Mouse (Mus musculus) liver, adult 2 months (tissue): ENCODE results near the gene Ehd1.

Source experiments
- CTCF ChIP-seq: fragments of 200-500 bp; IDR thresholded peaks from 2 replicates; pipeline ENCODE4 v1.5.1; 2011; ENCODE audit warnings: low read depth, low read length, control low read depth
- POLR2A ChIP-seq: fragments of 200-500 bp; IDR thresholded peaks from 2 replicates; pipeline ENCODE4 v1.6.1; 2011; ENCODE audit warnings: low read length, control low read depth; ENCODE audit not compliant: insufficient read depth; ENCODE audit errors: extremely low read depth

- TF ChIP-seq POLR2A (no peak), CTCF (peak; percentile 98)
Measured at GRCm38 (mm10) chr19:6262222-6262621, 14.3 kb upstream of the Ehd1 start.
